Mouse (Mus musculus) urinary bladder, postnatal 10 days (tissue): ENCODE data around the gene Eepd1.
"Not testable (repeated sequence)": the region's sequence is repeated elsewhere in the genome, so short reads cannot be mapped to it uniquely, and the experiment has no call there.

Source experiments
- DNase-seq: peaks from one replicate; pipeline ENCODE4 v3.0.0; 2022; ENCODE audit warnings: low spot score

Gene Eepd1

GRCm38 (mm10) chr9:25481344-25482095 lies at the start of gene Eepd1:
Eepd1 (plus strand) TSS chr9:25481547.
- DNase-seq, result peak; percentile 87

GRCm38 (mm10) chr9:25438836-25439235 lies 42.5 kb upstream of the Eepd1 start:
- DNase-seq, result no peak

DNA sequence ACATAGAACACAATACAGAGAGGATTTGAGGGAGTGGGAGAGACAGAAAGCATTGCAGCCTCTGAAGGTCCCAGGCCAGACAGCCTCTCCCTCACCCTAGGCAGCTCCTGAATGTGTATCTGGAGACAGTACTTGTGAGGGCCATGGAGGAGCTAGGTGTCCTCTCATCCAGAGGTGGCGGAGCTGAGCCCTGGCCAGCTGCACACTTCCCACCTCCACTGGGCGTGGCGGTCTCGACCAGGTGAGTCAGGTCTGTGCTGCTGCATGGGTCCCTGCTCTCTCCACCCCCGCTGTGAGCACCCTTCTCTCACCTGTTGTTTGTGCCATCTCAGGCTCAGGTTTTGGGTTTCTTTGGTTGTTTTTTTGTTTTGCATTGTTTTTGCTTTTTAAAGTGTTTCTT lies 41.3 kb upstream of the Eepd1 start:
- not testable (repeated sequence) for DNase-seq

DNA sequence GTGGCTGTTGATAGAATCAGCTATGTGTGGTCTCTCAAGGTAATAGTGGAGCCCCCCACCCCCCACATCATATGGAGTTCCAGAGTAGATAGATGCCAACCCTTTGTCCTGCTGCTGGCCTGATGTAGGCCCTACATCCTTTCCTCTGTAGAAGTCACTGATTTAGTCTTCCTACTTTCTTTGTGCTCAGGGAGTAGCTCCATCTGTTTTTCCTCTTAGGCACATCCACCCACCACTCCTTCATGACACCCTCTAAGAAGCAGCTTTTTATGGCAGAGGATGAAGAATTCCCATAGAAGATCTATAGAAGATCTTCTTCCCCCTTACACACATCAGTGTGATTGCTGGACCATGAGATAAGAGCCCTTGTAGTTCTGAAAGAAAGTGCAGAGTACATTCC lies 39.3 kb upstream of the Eepd1 start:
- DNase-seq, result no peak

DNA sequence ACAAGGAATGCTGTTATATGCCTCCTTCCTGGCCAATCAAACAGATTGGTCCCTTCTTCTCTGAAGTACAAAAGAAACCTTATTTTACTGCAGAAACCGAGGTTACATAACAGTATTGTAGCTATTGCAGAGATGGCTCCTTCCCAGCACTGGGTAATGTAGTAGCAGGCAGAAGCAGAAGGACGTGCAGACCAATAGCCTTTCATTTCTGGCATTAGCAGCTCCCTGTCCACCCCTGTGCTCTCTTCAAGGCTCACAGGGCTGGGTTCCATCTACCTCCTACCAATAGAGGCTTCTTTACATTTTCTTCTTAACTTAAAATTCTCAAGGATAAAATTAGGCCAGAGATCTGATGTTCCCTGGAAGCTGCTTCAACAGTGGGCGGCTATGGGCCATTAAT lies 38.3 kb upstream of the Eepd1 start:
- no peak for DNase-seq

GRCm38 (mm10) chr9:25443546-25443945 lies 37.8 kb upstream of the Eepd1 start:
- DNase-seq, result no peak

- no peak for DNase-seq
These were observed 31.0 kb upstream of the Eepd1 start for GRCm38 (mm10) chr9:25450394-25450793.

DNA sequence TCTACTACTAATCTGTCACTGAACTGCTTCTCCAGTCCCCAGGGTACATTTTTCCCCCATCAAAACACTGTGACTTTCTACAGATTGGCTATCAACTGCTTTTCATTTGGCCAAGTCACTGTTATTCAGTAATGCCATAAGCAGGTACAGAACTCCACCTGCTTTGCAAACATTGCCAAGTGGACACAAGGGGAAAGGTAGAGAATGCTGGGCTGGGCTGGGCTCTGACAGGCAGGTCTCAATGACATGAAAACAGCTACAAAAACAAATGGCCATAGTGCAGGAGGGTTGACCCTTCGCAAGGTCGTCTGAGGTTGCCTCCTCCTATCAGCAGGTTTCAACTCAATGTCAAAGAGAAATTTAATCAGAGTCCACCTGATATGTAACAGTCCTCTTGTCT lies 26.3 kb upstream of the Eepd1 start:
- no peak for DNase-seq

GRCm38 (mm10) chr9:25460835-25461555 lies 20.4 kb upstream of the Eepd1 start:
- no peak for DNase-seq

DNA sequence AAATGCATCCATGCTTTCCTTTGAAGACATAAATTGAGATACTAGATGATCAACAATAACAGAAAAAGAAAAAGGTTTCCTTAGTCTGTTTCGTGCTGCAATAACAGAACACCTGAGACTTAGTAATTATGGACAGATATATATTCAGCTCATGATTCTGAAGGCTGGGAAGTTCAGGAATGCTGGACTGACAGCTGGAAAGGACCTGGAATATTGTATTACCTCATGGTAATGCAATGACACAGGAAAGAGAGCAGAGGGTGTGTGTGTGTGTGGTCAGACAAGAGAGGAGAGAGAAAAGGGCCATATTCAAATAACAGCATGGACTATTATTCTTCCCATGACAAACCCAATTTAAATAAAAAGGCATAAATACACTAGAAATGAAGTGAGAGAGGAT lies 17.0 kb upstream of the Eepd1 start:
- DNase-seq, result no peak

GRCm38 (mm10) chr9:25479392-25480020 lies 1.8 kb upstream of the Eepd1 start:
- DNase-seq, result no peak

DNA sequence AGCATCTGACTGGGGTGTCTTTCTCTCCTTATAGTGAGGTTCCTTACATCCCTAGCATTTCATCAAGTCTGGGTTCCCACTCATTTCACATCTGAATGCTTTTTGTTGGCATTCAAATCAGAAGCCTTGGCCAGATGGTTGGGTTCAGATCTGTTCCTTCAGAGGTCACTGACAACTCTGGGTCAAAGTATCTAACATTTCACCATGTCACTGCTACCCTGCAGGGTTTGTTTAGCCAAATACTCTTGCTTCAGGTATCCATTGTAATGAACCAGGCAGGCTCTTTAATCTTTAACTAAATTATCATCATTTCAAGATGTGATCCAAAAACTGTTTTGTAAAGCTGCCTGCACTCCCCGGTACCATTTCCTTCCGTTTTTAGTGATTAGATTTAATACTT lies 671 bp upstream of the Eepd1 start:
- DNase-seq, result no peak

GRCm38 (mm10) chr9:25482322-25482998 lies 1.1 kb downstream of the Eepd1 start:
- no peak for DNase-seq

- DNase-seq, result no peak
These were observed 1.6 kb downstream of the Eepd1 start for GRCm38 (mm10) chr9:25482999-25483347.

- DNase-seq, result no peak
These were observed 2.7 kb downstream of the Eepd1 start for GRCm38 (mm10) chr9:25483931-25484618.

DNA sequence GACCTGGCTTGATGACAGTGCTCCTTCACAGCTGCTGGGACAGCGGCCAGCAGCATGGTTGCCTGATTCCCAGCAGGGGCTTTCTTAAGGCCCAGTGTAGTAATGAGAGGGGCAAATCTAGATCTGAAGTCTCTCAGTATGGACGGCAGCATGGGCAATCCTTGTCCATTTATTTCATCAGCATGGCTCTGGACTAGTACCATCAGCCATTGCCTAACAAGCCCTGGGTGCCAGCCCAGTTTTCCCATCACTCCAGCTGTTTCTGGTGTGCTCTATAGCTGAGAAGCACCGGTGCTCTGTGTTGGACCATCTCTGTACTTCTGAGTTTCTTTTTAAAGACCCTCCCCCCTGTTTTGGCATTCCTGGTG lies 3.3 kb downstream of the Eepd1 start:
- no peak for DNase-seq

- no peak for DNase-seq
These were observed 3.7 kb downstream of the Eepd1 start for GRCm38 (mm10) chr9:25485006-25485405.

GRCm38 (mm10) chr9:25485406-25485805 lies 4.1 kb downstream of the Eepd1 start:
- no peak for DNase-seq

DNA sequence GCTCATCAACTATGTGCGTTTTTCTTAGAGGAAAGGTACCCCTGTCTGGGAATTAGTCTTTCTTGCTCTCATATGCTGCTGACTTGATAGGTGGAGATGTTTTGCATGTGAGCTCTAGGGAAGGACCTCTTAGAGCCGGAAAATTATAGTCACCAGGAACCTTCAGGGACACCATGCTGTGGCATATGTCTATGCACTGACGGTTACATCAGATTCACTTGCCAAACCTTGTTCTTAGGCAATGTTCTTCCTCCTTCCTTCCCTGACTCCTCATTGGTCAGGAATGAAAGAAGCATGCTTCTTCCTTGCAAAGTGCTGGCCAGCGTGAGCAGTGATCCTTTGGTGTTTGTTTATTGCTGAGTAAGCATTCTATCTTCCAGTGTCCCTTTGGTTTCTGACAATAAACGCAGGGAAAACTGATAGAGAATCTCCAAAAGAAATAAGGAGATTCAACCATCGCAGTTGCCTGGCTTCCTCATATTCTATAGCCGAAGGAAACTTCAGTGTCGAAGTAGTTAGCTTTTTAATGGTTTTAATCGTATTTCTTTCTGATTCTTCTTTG lies 5.0 kb downstream of the Eepd1 start:
- DNase-seq, result no peak

- no peak for DNase-seq
These were observed 6.2 kb downstream of the Eepd1 start for GRCm38 (mm10) chr9:25487446-25488110.

- no peak for DNase-seq
These were observed 7.2 kb downstream of the Eepd1 start for GRCm38 (mm10) chr9:25488581-25488980.
